Comparison of ENCODE assay signal across 29 mouse cellular contexts in the genomic region with DNA sequence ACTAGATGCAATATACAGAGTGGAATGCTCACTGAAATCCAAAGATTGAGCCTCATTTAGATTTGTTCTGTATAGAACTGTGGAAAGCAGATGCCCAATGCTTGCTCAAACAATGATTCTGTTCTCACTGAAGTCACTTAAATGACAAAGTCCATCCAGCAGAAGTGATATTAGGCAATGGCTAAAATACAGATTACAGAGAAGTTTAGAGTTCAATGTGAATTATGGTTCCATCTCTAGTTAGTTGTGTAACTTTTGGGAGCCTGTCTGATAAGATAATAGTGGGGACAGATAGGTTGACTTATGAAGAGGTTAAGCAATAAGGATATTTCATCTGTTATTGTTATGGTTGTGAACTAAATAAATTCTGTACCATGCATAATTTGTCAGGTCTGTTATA.
"Had no signal": no experiment of that assay in that cellular context is flagged by ENCODE, and none has a peak within 500 bp of the region (broad histone marks: within the 10 kb centered on the region; RNA-seq: fewer than 3 reads in every experiment).

No protein-coding gene starts in this region.

- H3K9me3 ChIP-seq: embryonic facial prominence, embryonic 12.5 days; embryonic facial prominence, embryonic 15.5 days; forebrain, embryonic 10.5 days; forebrain, embryonic 12.5 days; forebrain, embryonic 13.5 days; forebrain, embryonic 15.5 days had no signal

- H3K27ac ChIP-seq: embryonic facial prominence, embryonic 10.5 days; embryonic facial prominence, embryonic 12.5 days; embryonic facial prominence, embryonic 13.5 days; embryonic facial prominence, embryonic 15.5 days; forebrain, embryonic 10.5 days; forebrain, embryonic 12.5 days; forebrain, embryonic 13.5 days; forebrain, embryonic 15.5 days; gastrocnemius, adult 2 months; heart, adult 2 months had no signal

- H3K36me3 ChIP-seq: embryonic facial prominence, embryonic 10.5 days; embryonic facial prominence, embryonic 12.5 days; embryonic facial prominence, embryonic 13.5 days; embryonic facial prominence, embryonic 15.5 days; forebrain, embryonic 10.5 days; forebrain, embryonic 12.5 days; forebrain, embryonic 15.5 days had no signal

- H3K4me1 ChIP-seq: embryonic facial prominence, embryonic 10.5 days; embryonic facial prominence, embryonic 12.5 days; embryonic facial prominence, embryonic 13.5 days; embryonic facial prominence, embryonic 15.5 days; forebrain, embryonic 10.5 days; forebrain, embryonic 12.5 days; forebrain, embryonic 13.5 days; forebrain, embryonic 15.5 days had no signal

- ATAC-seq: forebrain, embryonic 13.5 days; forebrain, embryonic 14.5 days; forebrain, embryonic 15.5 days; forebrain, embryonic 16.5 days; forebrain, postnatal 0 days had no signal

- H3K27me3 ChIP-seq: embryonic facial prominence, embryonic 12.5 days; embryonic facial prominence, embryonic 13.5 days; embryonic facial prominence, embryonic 15.5 days; forebrain, embryonic 12.5 days; forebrain, embryonic 13.5 days; forebrain, embryonic 15.5 days had no signal

- H3K4me3 ChIP-seq: embryonic facial prominence, embryonic 10.5 days; embryonic facial prominence, embryonic 12.5 days; embryonic facial prominence, embryonic 13.5 days; embryonic facial prominence, embryonic 15.5 days; erythroblast, embryonic 14.5 days; forebrain, embryonic 10.5 days; forebrain, embryonic 12.5 days; forebrain, embryonic 13.5 days; forebrain, embryonic 15.5 days; gastrocnemius, adult 2 months; heart, adult 2 months had no signal

- H3K4me2 ChIP-seq: embryonic facial prominence, embryonic 12.5 days; embryonic facial prominence, embryonic 13.5 days; embryonic facial prominence, embryonic 15.5 days; forebrain, embryonic 12.5 days; forebrain, embryonic 13.5 days; forebrain, embryonic 15.5 days had no signal

- H3K9ac ChIP-seq: embryonic facial prominence, embryonic 12.5 days; embryonic facial prominence, embryonic 13.5 days; embryonic facial prominence, embryonic 15.5 days; forebrain, embryonic 12.5 days; forebrain, embryonic 13.5 days; forebrain, embryonic 15.5 days; forebrain, postnatal 0 days had no signal

- DNase-seq: cerebellum, adult 2 months; cerebellum, adult 8-10 months; cerebellum, adult 9-10 months; cerebellum, adult 9-11 months; cerebellum, postnatal 10 days; cerebellum, postnatal 14 days; cerebellum, postnatal 25 days; cerebellum, postnatal 36 days; embryo, embryonic 11 days; forebrain, postnatal 0 days; gastrocnemius, adult 2 months; gastrocnemius, postnatal 10 days; gastrocnemius, postnatal 14 days; gastrocnemius, postnatal 25 days; gastrocnemius, postnatal 36 days; heart, adult 11 months; heart, adult 18-20 months; heart, adult 2 months had no signal
